Comparison of ENCODE assay signal across 14 mouse cellular contexts in the genomic region with DNA sequence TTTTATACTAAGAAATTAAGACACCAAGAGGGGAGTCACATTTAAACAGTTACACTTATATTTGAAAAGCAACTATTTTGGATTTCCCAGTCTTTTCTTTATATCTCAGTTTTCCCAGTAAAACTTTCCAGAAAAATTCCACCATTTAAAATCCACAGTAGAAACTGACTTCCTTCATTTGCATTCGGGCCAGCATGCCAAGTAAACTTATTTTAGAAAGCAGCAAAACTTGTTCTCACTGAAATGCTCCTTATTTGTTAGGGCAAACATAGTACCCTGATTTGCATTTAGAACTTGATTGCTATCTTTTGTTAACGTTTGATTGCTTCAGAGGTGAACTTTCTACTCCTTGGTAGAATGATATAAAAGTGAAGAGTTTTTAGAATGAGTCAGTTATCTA.
"Had no signal": no experiment of that assay in that cellular context is flagged by ENCODE, and none has a peak within 500 bp of the region (broad histone marks: within the 10 kb centered on the region; RNA-seq: fewer than 3 reads in every experiment).

No protein-coding gene starts in this region.

- ATAC-seq: hindbrain, embryonic 16.5 days; inflammation-experienced regulatory T-cells, adult 6 months; intestine, embryonic 15.5 days; intestine, postnatal 0 days; liver, embryonic 12.5 days had no signal

- DNase-seq: gastrocnemius, adult 2 months; gastrocnemius, postnatal 10 days; gastrocnemius, postnatal 25 days; heart, adult 18-20 months; heart, postnatal 10 days; heart, postnatal 4 days; kidney, adult 18-20 months; kidney, postnatal 25 days; kidney, postnatal 4 days had no signal
